Mouse (Mus musculus) intestine, embryonic 16.5 days (tissue): Measurements from ENCODE around the gene Kctd2. TPM values are rescaled to one million over a fixed set of nuclear protein-coding genes. Genes with fewer than 3 reads are reported as not detected.
A peak's percentile ranks its signal among the peaks of the same experiment; 100 is the strongest.

Experiments
- ATAC-seq: fragments of 200-750 bp; cut with Nextera tagmentation; 2 replicates; pipeline ENCODE4 v1.8.0; 2017; ENCODE audit warnings: moderate TSS enrichment, moderate library complexity
- H3K27ac ChIP-seq: fragments of 300-500 bp; sonication (generic); 2 replicates; pipeline ENCODE4 v1.5.1; 2014; ENCODE audit warnings: mild to moderate bottlenecking, low read length
- H3K27me3 ChIP-seq: fragments of 300-500 bp; sonication (generic); replicated peaks from 2 replicates; pipeline ENCODE4 v1.6.1; 2014; ENCODE audit warnings: low read length, control low read depth, mixed read lengths; ENCODE audit not compliant: control insufficient read depth, insufficient read depth
- H3K36me3 ChIP-seq: fragments of 300-500 bp; sonication (generic); 2 replicates; pipeline ENCODE4 v1.6.1; 2014; ENCODE audit warnings: low read length, control low read depth; ENCODE audit not compliant: control insufficient read depth, insufficient read depth
- H3K4me1 ChIP-seq: fragments of 300-500 bp; sonication (generic); 2 replicates; pipeline ENCODE4 v1.6.1; 2014; ENCODE audit warnings: low read length, control low read depth, mixed read lengths; ENCODE audit not compliant: control insufficient read depth, insufficient read depth
- H3K4me2 ChIP-seq: fragments of 300-500 bp; sonication (generic); 2 replicates; pipeline ENCODE4 v1.6.1; 2014; ENCODE audit warnings: low read depth, low read length, control low read depth
- H3K4me3 ChIP-seq: fragments of 300-500 bp; sonication (generic); 2 replicates; pipeline ENCODE4 v1.5.1; 2014; ENCODE audit warnings: mild to moderate bottlenecking, low read length
- H3K9ac ChIP-seq: fragments of 300-500 bp; sonication (generic); 2 replicates; pipeline ENCODE4 v1.6.1; 2014; ENCODE audit warnings: low read depth, low read length
- H3K9me3 ChIP-seq: fragments of 300-500 bp; sonication (generic); 2 replicates; pipeline ENCODE4 v1.6.1; 2016; ENCODE audit warnings: low read length, control low read depth; ENCODE audit not compliant: control insufficient read depth
- WGBS: fragments of 180-500 bp; shearing (Covaris S2); extraction: QIAGEN DNeasy Blood & Tissue Kit; methylation state at CpG from one replicate; pipeline ENCODE4 v1.1.7; 2014; 5-methylcytosine and 5-hydroxymethylcytosine counted together
- polyA plus RNA-seq: library from polyadenylated mRNA; unstranded; fragments of >200 nt; fragmentation: Nextera tagmentation; extraction: Ambion mirVana; gene quantifications from 2 replicates; pipeline ENCODE4 v1.2.1, GENCODE M21; 2015

Kctd2 gene
- 2.8 and 3.5 TPM in 2 replicates for polyA plus RNA-seq

DNA sequence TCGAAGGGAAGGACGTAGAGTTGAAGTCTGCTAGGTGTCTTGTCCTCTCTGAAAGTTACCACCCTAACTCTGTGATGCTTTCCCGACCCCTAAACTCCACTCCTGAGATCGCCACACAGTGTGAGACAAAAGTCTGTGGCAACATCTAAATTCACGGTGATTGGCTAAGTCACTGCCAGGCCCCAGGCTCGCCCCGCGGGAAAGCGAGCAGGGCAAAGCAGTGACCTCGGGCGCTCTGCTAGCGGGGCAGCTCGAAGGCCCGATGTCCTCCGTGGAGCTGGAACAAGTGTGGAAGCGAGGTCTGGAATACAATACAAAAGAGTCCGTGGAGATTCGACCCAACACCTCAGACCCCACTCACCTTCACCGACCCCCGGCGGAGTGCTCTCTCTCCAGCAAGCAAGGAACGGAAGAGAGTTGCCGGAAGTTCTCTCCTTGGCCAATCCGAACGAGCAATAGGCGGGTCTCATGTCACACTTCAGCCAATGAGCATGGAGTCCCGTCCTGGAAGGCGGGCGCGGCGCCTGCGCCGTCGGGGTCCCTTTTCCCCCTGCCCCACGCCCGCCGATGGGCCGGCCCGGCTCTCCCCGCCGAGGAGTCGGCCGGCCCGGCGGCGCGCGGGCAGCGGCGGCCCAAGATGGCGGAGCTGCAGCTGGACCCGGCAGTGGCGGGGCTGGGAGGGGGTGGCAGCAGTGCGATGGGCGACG lies at the start of gene Kctd2, which contains the start of gene Atp5h:
Gene Kctd2 (plus strand): TSS at position 598 of the 707 bp plus-strand sequence.
Gene Atp5h (minus strand): TSS at position 432 of the 707 bp plus-strand sequence.
- peak within 1 kb of the TSS; percentile 98 for H3K4me2 ChIP-seq
- H3K27me3 ChIP-seq: no peaks in the 10 kb centered on the region
- under 1% methylated on average over 34 of the region's 56 CpGs for WGBS
- peak within 1 kb of the TSS; percentile 90 for H3K4me3 ChIP-seq
- peaks cover 22% of the 10 kb centered on the region for H3K4me1 ChIP-seq
- peaks cover 11% of the 10 kb centered on the region for H3K36me3 ChIP-seq
- H3K9ac ChIP-seq: peak within 1 kb of the TSS; percentile 98
- ATAC-seq: peak; percentile 98
- H3K9me3 ChIP-seq: no peaks in the 10 kb centered on the region
- peak within 1 kb of the TSS; percentile 85 for H3K27ac ChIP-seq

GRCm38 (mm10) chr11:115370368-115370767 lies 49.6 kb upstream of the Kctd2 start:
- no peaks in the 10 kb centered on the region for H3K36me3 ChIP-seq
- H3K27me3 ChIP-seq: peaks cover 26% of the 10 kb centered on the region
- no peak overlapping the region for H3K4me2 ChIP-seq
- H3K4me3 ChIP-seq: no peak overlapping the region
- 55% methylated on average over 7 of the region's 7 CpGs for WGBS
- no peak overlapping the region for H3K27ac ChIP-seq
- H3K4me1 ChIP-seq: peaks cover 16% of the 10 kb centered on the region
- H3K9ac ChIP-seq: no peak overlapping the region
- no peak for ATAC-seq
- H3K9me3 ChIP-seq: no peaks in the 10 kb centered on the region

- peaks cover 16% of the 10 kb centered on the region for H3K4me1 ChIP-seq
- WGBS: 65% methylated on average over 8 of the region's 8 CpGs
Observed at GRCm38 (mm10) chr11:115371354-115371753, 48.6 kb upstream of the Kctd2 start.

GRCm38 (mm10) chr11:115372015-115372414 lies 47.9 kb upstream of the Kctd2 start:
- Histone ChIP-seq H3K27me3 (peaks cover 21% of the 10 kb centered on the region), H3K4me3 (no peak overlapping the region), H3K9me3 (no peaks in the 10 kb centered on the region), H3K27ac (no peak overlapping the region), H3K9ac (no peak overlapping the region), H3K4me2 (no peak overlapping the region), H3K36me3 (no peaks in the 10 kb centered on the region), H3K4me1 (peaks cover 12% of the 10 kb centered on the region)
- no peak for ATAC-seq
- WGBS: 61% methylated on average over 1 of the region's 1 CpGs

More at GRCm38 (mm10) chr11:115371354-115371753, 48.6 kb upstream of the Kctd2 start:
- Histone ChIP-seq H3K27ac (no peak overlapping the region), H3K4me3 (no peak overlapping the region), H3K9ac (no peak overlapping the region), H3K27me3 (peaks cover 26% of the 10 kb centered on the region), H3K36me3 (no peaks in the 10 kb centered on the region), H3K4me2 (no peak overlapping the region), H3K9me3 (no peaks in the 10 kb centered on the region)
- ATAC-seq: no peak

DNA sequence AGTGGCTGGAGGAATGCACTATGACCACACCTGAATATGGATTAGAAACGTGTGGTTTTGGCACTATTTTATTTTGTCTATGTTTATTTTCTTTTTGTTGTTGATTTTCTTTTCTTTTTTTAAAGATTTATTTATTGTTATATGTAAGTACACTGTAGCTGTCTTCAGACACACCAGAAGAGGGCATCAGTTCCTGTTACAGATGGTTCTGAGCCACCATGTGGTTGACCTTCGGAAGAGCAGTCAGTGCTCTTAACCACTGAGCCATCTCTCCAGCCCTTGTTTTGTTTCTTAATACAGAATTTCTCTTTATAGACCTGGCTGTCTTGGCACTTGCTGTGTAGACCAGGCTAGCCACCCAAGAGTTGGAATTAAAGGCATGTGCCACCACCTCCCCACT lies 47.2 kb upstream of the Kctd2 start:
- H3K27me3 ChIP-seq: peaks cover 17% of the 10 kb centered on the region; the same call in 1 of the 2 replicates
- H3K4me3 ChIP-seq: no peak overlapping the region

DNA sequence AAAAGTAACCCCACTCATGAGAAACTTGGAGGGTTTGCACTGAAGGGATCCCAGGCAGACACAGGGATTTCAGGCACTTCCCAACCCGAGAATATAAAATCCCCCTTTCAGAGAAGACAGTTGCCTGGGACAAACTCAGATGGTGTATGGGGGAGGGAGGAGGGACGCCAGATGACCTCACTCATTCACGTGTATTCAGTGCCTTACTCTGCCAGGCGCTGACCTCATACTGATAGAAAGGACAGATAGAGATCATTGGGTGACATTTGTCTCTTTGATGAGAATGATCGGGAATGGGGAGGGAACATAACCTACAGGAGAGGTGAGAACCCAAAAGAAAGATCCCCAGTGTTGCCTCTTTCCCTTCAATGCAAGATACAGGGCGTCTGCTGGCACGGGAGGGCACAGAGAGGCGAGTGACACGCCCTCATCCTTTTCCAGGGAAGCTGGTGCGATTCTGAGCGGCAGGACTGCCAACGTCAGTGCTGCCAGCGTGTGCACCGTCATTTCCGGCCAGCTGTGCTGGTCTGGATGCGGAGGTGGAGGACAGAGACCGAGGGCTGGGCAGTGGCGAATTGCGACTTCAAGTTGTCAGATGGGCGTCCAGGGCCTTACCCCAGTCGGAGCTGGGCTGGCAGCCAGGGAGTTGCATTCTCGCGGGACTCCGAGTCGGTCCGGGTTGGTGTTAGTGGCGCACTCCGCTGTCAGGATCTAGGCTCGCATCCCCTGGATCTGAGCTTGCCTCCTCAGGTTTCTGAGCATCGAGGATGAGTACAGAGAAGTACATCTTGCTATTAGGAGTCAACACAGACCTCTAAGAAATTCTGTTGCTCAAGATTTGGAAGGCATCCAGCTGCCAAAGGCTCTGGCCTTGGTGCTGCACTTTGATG lies 45.9 kb upstream of the Kctd2 start:
- Histone ChIP-seq H3K27me3 (peaks cover 17% of the 10 kb centered on the region; the same call in 1 of the 2 replicates), H3K4me3 (peak overlapping the region; percentile 45), H3K4me1 (peaks cover 8% of the 10 kb centered on the region; the same call in 1 of the 2 replicates), H3K4me2 (peak overlapping the region; percentile 65), H3K27ac (no peak overlapping the region), H3K36me3 (no peaks in the 10 kb centered on the region), H3K9me3 (0 out of 2 replicates have a peak, but pooled peaks cover 2% of the 10 kb centered on the region), H3K9ac (peak overlapping the region; percentile 60)
- WGBS: 2% methylated on average over 30 of the region's 30 CpGs
- ATAC-seq: peak; percentile 50; the same call in 1 of the 2 replicates

More for the DNA sequence above, 47.2 kb upstream of the Kctd2 start:
- no peak overlapping the region for H3K27ac ChIP-seq
- 56% methylated on average over 2 of the region's 2 CpGs for WGBS
- H3K4me1 ChIP-seq: peaks cover 8% of the 10 kb centered on the region
- no peak overlapping the region for H3K4me2 ChIP-seq
- no peak for ATAC-seq
- no peaks in the 10 kb centered on the region for H3K36me3 ChIP-seq
- no peaks in the 10 kb centered on the region for H3K9me3 ChIP-seq
- H3K9ac ChIP-seq: no peak overlapping the region

DNA sequence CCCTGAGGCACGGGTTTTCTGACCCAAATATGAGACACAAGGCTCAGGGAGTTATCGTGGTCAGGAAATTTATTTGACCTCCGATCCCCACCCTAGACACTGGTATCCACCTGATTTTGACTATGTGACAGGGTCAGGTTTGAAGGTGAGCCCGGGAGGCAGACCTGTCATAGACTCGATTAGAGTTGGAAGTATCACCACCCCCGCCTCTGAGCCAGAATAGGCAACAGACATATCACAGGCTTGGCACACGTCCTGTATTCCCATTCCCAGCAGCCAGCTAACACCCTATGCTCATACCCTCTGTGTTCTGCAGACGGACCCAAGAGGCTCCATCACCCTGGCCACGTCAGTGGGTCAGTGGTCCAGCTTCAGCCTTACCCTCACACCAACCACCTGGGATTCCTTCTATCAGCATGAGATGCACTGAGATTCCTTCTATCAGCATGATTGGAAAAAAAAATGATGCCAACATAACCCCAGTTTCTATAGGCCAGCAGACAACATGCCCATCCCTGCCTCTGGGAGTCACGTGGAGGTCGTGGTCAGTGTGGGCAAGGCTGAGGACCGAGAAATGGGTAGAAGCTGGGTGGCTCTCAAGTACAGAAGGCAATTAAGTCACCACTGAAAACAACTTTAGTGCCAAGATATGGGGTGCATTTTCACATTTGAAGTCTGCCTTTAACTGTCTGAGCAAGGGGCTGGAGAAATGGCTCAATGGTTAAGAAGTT lies 45.1 kb upstream of the Kctd2 start:
- H3K27me3 ChIP-seq: peaks cover 17% of the 10 kb centered on the region; the same call in 1 of the 2 replicates
- H3K4me3 ChIP-seq: no peak overlapping the region
- ATAC-seq: no peak
- WGBS: 66% methylated on average over 12 of the region's 12 CpGs
- peak overlapping the region; percentile 60; the same call in 1 of the 2 replicates for H3K9ac ChIP-seq
- no peaks in the 10 kb centered on the region for H3K36me3 ChIP-seq
- no peak overlapping the region; the same call in 1 of the 2 replicates for H3K4me2 ChIP-seq
- no peak overlapping the region for H3K27ac ChIP-seq
- peaks cover 8% of the 10 kb centered on the region; the same call in 1 of the 2 replicates for H3K4me1 ChIP-seq
- H3K9me3 ChIP-seq: 0 out of 2 replicates have a peak, but pooled peaks cover 2% of the 10 kb centered on the region

DNA sequence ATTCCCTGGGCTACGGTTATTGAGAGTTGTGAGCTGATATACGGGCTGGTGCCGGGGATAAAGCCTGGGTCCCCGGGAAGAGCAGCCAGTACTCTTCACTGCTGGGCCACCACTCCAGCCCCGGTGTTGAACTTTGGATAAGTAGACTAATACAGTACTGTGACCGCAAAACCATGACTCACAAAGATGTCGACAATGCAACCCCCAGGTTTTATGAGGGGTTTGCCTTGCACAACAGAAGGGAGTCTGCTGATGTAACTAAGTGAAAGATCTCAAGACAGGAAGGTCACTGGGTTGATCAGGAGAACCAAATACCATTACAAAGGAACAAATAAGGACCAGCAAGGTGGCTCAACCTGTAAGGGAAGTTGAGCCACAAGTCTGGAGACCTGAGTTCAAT lies 43.2 kb upstream of the Kctd2 start:
- Histone ChIP-seq H3K9ac (no peak overlapping the region), H3K4me3 (no peak overlapping the region), H3K36me3 (no peaks in the 10 kb centered on the region), H3K4me2 (no peak overlapping the region), H3K4me1 (peaks cover 16% of the 10 kb centered on the region), H3K27ac (no peak overlapping the region), H3K9me3 (0 out of 2 replicates have a peak, but pooled peaks cover 2% of the 10 kb centered on the region), H3K27me3 (peaks cover 17% of the 10 kb centered on the region; the same call in 1 of the 2 replicates)
- WGBS: 58% methylated on average over 7 of the region's 7 CpGs
- ATAC-seq: no peak; the same call in 1 of the 2 replicates
